Mouse (Mus musculus) stomach, embryonic 16.5 days (tissue): ENCODE results near the gene Slc22a22. TPM values are rescaled to one million over a fixed set of nuclear protein-coding genes. Genes with fewer than 3 reads are reported as not detected.

Source experiments
- ATAC-seq: fragments of 200-750 bp; cut with Nextera tagmentation; 2 replicates; pipeline ENCODE4 v1.8.0; 2017; ENCODE audit warnings: moderate number of reproducible peaks, moderate TSS enrichment; ENCODE audit not compliant: insufficient read depth, low FRiP score
- H3K27ac ChIP-seq: fragments of 300-500 bp; sonication (generic); 2 replicates; pipeline ENCODE4 v1.5.1; 2014; ENCODE audit warnings: low read length
- H3K27me3 ChIP-seq: fragments of 300-500 bp; sonication (generic); 2 replicates; pipeline ENCODE4 v1.6.1; 2014; ENCODE audit warnings: low read length, control low read depth, mixed read lengths; ENCODE audit not compliant: control insufficient read depth, insufficient read depth
- H3K36me3 ChIP-seq: fragments of 300-500 bp; sonication (generic); 2 replicates; pipeline ENCODE4 v1.6.1; 2014; ENCODE audit warnings: low read length; ENCODE audit not compliant: control insufficient read depth, insufficient read depth
- H3K4me1 ChIP-seq: fragments of 300-500 bp; sonication (generic); 2 replicates; pipeline ENCODE4 v1.6.1; 2014; ENCODE audit warnings: low read length, control low read depth, mixed read lengths; ENCODE audit not compliant: control insufficient read depth, insufficient read depth
- H3K4me2 ChIP-seq: fragments of 300-500 bp; sonication (generic); 2 replicates; pipeline ENCODE4 v1.6.1; 2014; ENCODE audit warnings: low read depth, low read length, mixed read lengths
- H3K4me3 ChIP-seq: fragments of 300-500 bp; sonication (generic); replicated peaks from 2 replicates; pipeline ENCODE4 v1.5.1; 2014; ENCODE audit warnings: mild to moderate bottlenecking, low read length
- H3K9ac ChIP-seq: fragments of 300-500 bp; sonication (generic); 2 replicates; pipeline ENCODE4 v1.6.1; 2014; ENCODE audit warnings: low read length
- H3K9me3 ChIP-seq: fragments of 300-500 bp; sonication (generic); replicated peaks from 2 replicates; pipeline ENCODE4 v1.6.1; 2016; ENCODE audit warnings: low read length, control low read depth; ENCODE audit not compliant: control insufficient read depth
- WGBS: fragments of 180-500 bp; shearing (Covaris S2); extraction: QIAGEN DNeasy Blood & Tissue Kit; methylation state at CpG from one replicate; pipeline ENCODE4 v1.1.7; 2014; 5-methylcytosine and 5-hydroxymethylcytosine counted together
- polyA plus RNA-seq: library from polyadenylated mRNA; unstranded; fragments of >200 nt; fragmentation: Nextera tagmentation; extraction: Ambion mirVana; gene quantifications from 2 replicates; pipeline ENCODE4 v1.2.1, GENCODE M21; 2015

The Slc22a22 gene
- polyA plus RNA-seq, 1 experiment from 2014 or later = not detected

- Histone ChIP-seq H3K4me3 (no peak overlapping the region), H3K9ac (no peak overlapping the region), H3K36me3 (no peaks in the 10 kb centered on the region), H3K4me1 (no peaks in the 10 kb centered on the region), H3K27me3 (no peaks in the 10 kb centered on the region), H3K4me2 (no peak overlapping the region), H3K27ac (no peak overlapping the region), H3K9me3 (no peaks in the 10 kb centered on the region)
- 40% methylated on average over 2 of the region's 2 CpGs for WGBS
- ATAC-seq = no peak
These were observed 68.9 kb downstream of the Slc22a22 start for GRCm38 (mm10) chr15:57408498-57408897.

GRCm38 (mm10) chr15:57398439-57399148, 78.8 kb downstream of the Slc22a22 start:
- no peaks in the 10 kb centered on the region for H3K36me3 ChIP-seq
- H3K9me3 ChIP-seq = no peaks in the 10 kb centered on the region
- WGBS = 54% methylated on average over 3 of the region's 3 CpGs
- H3K4me3 ChIP-seq = no peak overlapping the region
- no peak overlapping the region for H3K9ac ChIP-seq
- no peaks in the 10 kb centered on the region for H3K4me1 ChIP-seq
- H3K4me2 ChIP-seq = no peak overlapping the region
- H3K27ac ChIP-seq = no peak overlapping the region
- no peaks in the 10 kb centered on the region for H3K27me3 ChIP-seq
- ATAC-seq = no peak

GRCm38 (mm10) chr15:57394053-57394452, 83.4 kb downstream of the Slc22a22 start:
- H3K4me2 ChIP-seq = no peak overlapping the region
- no peaks in the 10 kb centered on the region for H3K27me3 ChIP-seq
- H3K36me3 ChIP-seq = no peaks in the 10 kb centered on the region
- no peak overlapping the region for H3K9ac ChIP-seq
- no peak overlapping the region for H3K27ac ChIP-seq
- no peak overlapping the region for H3K4me3 ChIP-seq
- ATAC-seq = no peak
- H3K4me1 ChIP-seq = no peaks in the 10 kb centered on the region
- no peaks in the 10 kb centered on the region for H3K9me3 ChIP-seq
- 80% methylated on average over 4 of the region's 4 CpGs for WGBS

GRCm38 (mm10) chr15:57380381-57380780, 97.0 kb downstream of the Slc22a22 start:
- 78% methylated on average over 7 of the region's 7 CpGs for WGBS
- no peaks in the 10 kb centered on the region for H3K27me3 ChIP-seq
- no peaks in the 10 kb centered on the region for H3K9me3 ChIP-seq
- no peak overlapping the region for H3K4me3 ChIP-seq
- H3K4me1 ChIP-seq = no peaks in the 10 kb centered on the region
- no peak for ATAC-seq
- H3K36me3 ChIP-seq = no peaks in the 10 kb centered on the region
- H3K27ac ChIP-seq = no peak overlapping the region
- H3K4me2 ChIP-seq = no peak overlapping the region
- no peak overlapping the region for H3K9ac ChIP-seq

GRCm38 (mm10) chr15:57366446-57366845, 111.0 kb downstream of the Slc22a22 start:
- H3K27me3 ChIP-seq = no peaks in the 10 kb centered on the region
- H3K36me3 ChIP-seq = no peaks in the 10 kb centered on the region
- no peak overlapping the region for H3K4me2 ChIP-seq
- no peaks in the 10 kb centered on the region for H3K4me1 ChIP-seq
- no peak overlapping the region for H3K4me3 ChIP-seq
- no peak overlapping the region for H3K9ac ChIP-seq
- no peak overlapping the region for H3K27ac ChIP-seq
- no peak for ATAC-seq
- no peaks in the 10 kb centered on the region for H3K9me3 ChIP-seq
- 65% methylated on average over 1 of the region's 1 CpGs for WGBS

- Histone ChIP-seq H3K9ac (no peak overlapping the region), H3K27ac (no peak overlapping the region), H3K36me3 (no peaks in the 10 kb centered on the region), H3K27me3 (no peaks in the 10 kb centered on the region), H3K4me3 (no peak overlapping the region), H3K4me2 (no peak overlapping the region), H3K4me1 (no peaks in the 10 kb centered on the region), H3K9me3 (no peaks in the 10 kb centered on the region)
- no peak for ATAC-seq
- 59% methylated on average over 4 of the region's 4 CpGs for WGBS
These were observed 122.1 kb downstream of the Slc22a22 start for GRCm38 (mm10) chr15:57355278-57355677.

GRCm38 (mm10) chr15:57340499-57340898, 136.9 kb downstream of the Slc22a22 start:
- WGBS = 48% methylated on average over 3 of the region's 3 CpGs
- ATAC-seq = no peak

GRCm38 (mm10) chr15:57331326-57331725, 146.1 kb downstream of the Slc22a22 start:
- no peaks in the 10 kb centered on the region for H3K4me1 ChIP-seq
- no peaks in the 10 kb centered on the region for H3K36me3 ChIP-seq
- H3K9ac ChIP-seq = no peak overlapping the region
- no peaks in the 10 kb centered on the region for H3K9me3 ChIP-seq
- H3K4me2 ChIP-seq = no peak overlapping the region
- H3K27ac ChIP-seq = no peak overlapping the region
- ATAC-seq = no peak
- WGBS = 81% methylated on average over 2 of the region's 2 CpGs
- no peak overlapping the region for H3K4me3 ChIP-seq
- no peaks in the 10 kb centered on the region for H3K27me3 ChIP-seq

More at GRCm38 (mm10) chr15:57340499-57340898, 136.9 kb downstream of the Slc22a22 start:
- no peak overlapping the region for H3K27ac ChIP-seq
- no peak overlapping the region for H3K9ac ChIP-seq
- H3K9me3 ChIP-seq = no peaks in the 10 kb centered on the region
- H3K4me1 ChIP-seq = no peaks in the 10 kb centered on the region
- no peaks in the 10 kb centered on the region for H3K36me3 ChIP-seq
- H3K27me3 ChIP-seq = no peaks in the 10 kb centered on the region
- no peak overlapping the region for H3K4me2 ChIP-seq
- no peak overlapping the region for H3K4me3 ChIP-seq

- H3K9me3 ChIP-seq = no peaks in the 10 kb centered on the region
- no peaks in the 10 kb centered on the region for H3K27me3 ChIP-seq
- WGBS = 74% methylated on average over 2 of the region's 2 CpGs
- no peaks in the 10 kb centered on the region for H3K36me3 ChIP-seq
- ATAC-seq = no peak
- no peaks in the 10 kb centered on the region for H3K4me1 ChIP-seq
- no peak overlapping the region for H3K4me3 ChIP-seq
- no peak overlapping the region for H3K9ac ChIP-seq
- no peak overlapping the region for H3K4me2 ChIP-seq
- no peak overlapping the region for H3K27ac ChIP-seq
These were observed 159.4 kb downstream of the Slc22a22 start for GRCm38 (mm10) chr15:57318001-57318400.
